23 mouse cellular contexts compared by ENCODE assay signal in the genomic region with DNA sequence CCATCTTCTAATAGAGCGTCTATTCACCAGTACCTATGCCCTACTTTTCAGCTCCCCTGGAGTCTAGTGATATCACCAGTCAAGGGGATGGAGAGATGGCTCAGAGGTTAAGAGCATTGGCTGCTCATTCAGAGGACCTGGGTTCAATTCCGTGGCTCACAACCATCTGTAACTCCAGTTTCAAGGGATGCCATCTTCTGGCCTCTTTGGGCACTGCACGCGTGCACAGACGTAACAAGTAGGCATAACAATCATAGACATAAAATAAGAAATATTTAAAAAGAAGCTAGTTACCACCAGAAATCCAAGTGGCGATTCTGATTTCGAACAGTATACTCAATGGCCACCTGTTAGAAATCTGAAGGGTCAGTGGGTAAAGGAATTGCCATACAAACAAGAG. TPM values are rescaled to one million over a fixed set of nuclear protein-coding genes. Genes with fewer than 3 reads are reported as not detected.
DNase-seq lines count a peak whose midpoint lies in the region; ATAC-seq and TF ChIP-seq lines count a peak whose summit lies in the region.
"Had no signal": no experiment of that assay in that cellular context is flagged by ENCODE, and none has a peak within 500 bp of the region (broad histone marks: within the 10 kb centered on the region; RNA-seq: fewer than 3 reads in every experiment).

No protein-coding gene starts in this region.

- TF ChIP-seq POLR2A in thymus, adult 2 months (IDR thresholded peaks at IDR 0.05; ENCODE audit: control insufficient read depth, extremely low read depth, insufficient read depth, low read length, poor library complexity): no peak

- ATAC-seq in megakaryocyte progenitor cell, adult 5-6 weeks (replicated peaks; ENCODE audit: poor library complexity): no peak
- no peak for ATAC-seq in forebrain, embryonic 14.5 days
- ATAC-seq: forebrain, embryonic 15.5 days; inflammation-experienced regulatory T-cells, adult 6 months had no signal

- peak; percentile 49 for TF ChIP-seq CTCF in layer of hippocampus, adult 2 months (conservative IDR thresholded peaks at IDR 0.05)
- TF ChIP-seq CTCF in thymus, adult 2 months (IDR thresholded peaks at IDR 0.05; ENCODE audit: borderline replicate concordance, control insufficient read depth, extremely low read depth, insufficient read depth, low read length, poor library complexity): no peak

- H3K4me3 ChIP-seq in layer of hippocampus, adult 2 months: no peak overlapping the region
- H3K4me3 ChIP-seq in thymus, adult 2 months (ENCODE audit: control insufficient read depth, insufficient read depth, low read length): no peak overlapping the region
- no peak overlapping the region for H3K4me3 ChIP-seq in forebrain, embryonic 14.5 days (ENCODE audit: low read depth, low read length)
- H3K4me3 ChIP-seq: embryonic facial prominence, embryonic 12.5 days; erythroblast, embryonic 14.5 days; forebrain, embryonic 15.5 days; heart, embryonic 10.5 days; hindbrain, embryonic 12.5 days; left cerebral cortex, adult 2 months; liver, embryonic 13.5 days; midbrain, embryonic 10.5 days; stomach, embryonic 15.5 days had no signal

- no peaks in the 10 kb centered on the region for H3K36me3 ChIP-seq in thymus, adult 2 months (ENCODE audit: control insufficient read depth, insufficient read depth, low read length)
- no peaks in the 10 kb centered on the region for H3K36me3 ChIP-seq in forebrain, embryonic 14.5 days (ENCODE audit: control insufficient read depth, insufficient read depth, low read length)
- H3K36me3 ChIP-seq: embryonic facial prominence, embryonic 12.5 days; forebrain, embryonic 15.5 days; heart, embryonic 10.5 days; hindbrain, embryonic 12.5 days; liver, embryonic 13.5 days; midbrain, embryonic 10.5 days; stomach, embryonic 15.5 days had no signal

- no peak overlapping the region for H3K27ac ChIP-seq in layer of hippocampus, adult 2 months
- H3K27ac ChIP-seq in thymus, adult 2 months (ENCODE audit: control insufficient read depth, insufficient read depth, low read length): no peak overlapping the region
- H3K27ac ChIP-seq in forebrain, embryonic 14.5 days (ENCODE audit: low read depth, low read length): no peak overlapping the region
- H3K27ac ChIP-seq: embryonic facial prominence, embryonic 12.5 days; forebrain, embryonic 15.5 days; heart, embryonic 10.5 days; hindbrain, embryonic 12.5 days; left cerebral cortex, adult 2 months; liver, embryonic 13.5 days; midbrain, embryonic 10.5 days; stomach, embryonic 15.5 days had no signal

- WGBS in thymus, adult 2 months: over 99% methylated on average over 7 of the region's 7 CpGs
- WGBS in forebrain, embryonic 14.5 days: 94% methylated on average over 7 of the region's 7 CpGs

- no peak overlapping the region for H3K9ac ChIP-seq in forebrain, embryonic 14.5 days (ENCODE audit: low read length)
- H3K9ac ChIP-seq: embryonic facial prominence, embryonic 12.5 days; forebrain, embryonic 15.5 days; hindbrain, embryonic 12.5 days; liver, embryonic 13.5 days; stomach, embryonic 15.5 days had no signal

- peaks cover 7% of the 10 kb centered on the region for H3K4me1 ChIP-seq in thymus, adult 2 months (replicated peaks; ENCODE audit: control insufficient read depth, insufficient read depth, low read length)
- no peaks in the 10 kb centered on the region for H3K4me1 ChIP-seq in forebrain, embryonic 14.5 days (ENCODE audit: control insufficient read depth, insufficient read depth, low read length)
- H3K4me1 ChIP-seq: embryonic facial prominence, embryonic 12.5 days; forebrain, embryonic 15.5 days; heart, embryonic 10.5 days; hindbrain, embryonic 12.5 days; liver, embryonic 13.5 days; midbrain, embryonic 10.5 days; stomach, embryonic 15.5 days had no signal

- H3K27me3 ChIP-seq in thymus, adult 2 months (ENCODE audit: control insufficient read depth, insufficient read depth, low read length): no peaks in the 10 kb centered on the region
- H3K27me3 ChIP-seq in forebrain, embryonic 14.5 days (replicated peaks; ENCODE audit: control insufficient read depth, insufficient read depth, low read length): no peaks in the 10 kb centered on the region
- H3K27me3 ChIP-seq: embryonic facial prominence, embryonic 12.5 days; forebrain, embryonic 15.5 days; hindbrain, embryonic 12.5 days; liver, embryonic 13.5 days; stomach, embryonic 15.5 days had no signal

- no peak for DNase-seq in layer of hippocampus, adult 2 months (ENCODE audit: low spot score in 2 of 2)
- no peak for DNase-seq in layer of hippocampus, adult 9-11 months
- DNase-seq in thymus, postnatal 14 days: peak; percentile 21
- DNase-seq in thymus, adult 2 months: no peak
- DNase-seq in R1 (ENCODE audit: low read depth, low spot score): peak; percentile 44
- no peak for DNase-seq in forebrain, embryonic 14.5 days (ENCODE audit: low spot score)
- DNase-seq: cerebellum, adult 8-10 months; kidney, adult 2 months; kidney, postnatal 14 days; left cerebral cortex, postnatal 4 days; liver, embryonic 13.5 days; right cerebral cortex, postnatal 14 days; thymus, adult 18-20 months had no signal

- H3K4me2 ChIP-seq in forebrain, embryonic 14.5 days (ENCODE audit: low read length): no peak overlapping the region
- H3K4me2 ChIP-seq: embryonic facial prominence, embryonic 12.5 days; forebrain, embryonic 15.5 days; hindbrain, embryonic 12.5 days; liver, embryonic 13.5 days; stomach, embryonic 15.5 days had no signal

- no peaks in the 10 kb centered on the region for H3K9me3 ChIP-seq in forebrain, embryonic 14.5 days (replicated peaks; ENCODE audit: control insufficient read depth, low read length)
- H3K9me3 ChIP-seq: embryonic facial prominence, embryonic 12.5 days; forebrain, embryonic 15.5 days; heart, embryonic 10.5 days; hindbrain, embryonic 12.5 days; liver, embryonic 13.5 days; midbrain, embryonic 10.5 days; stomach, embryonic 15.5 days had no signal

RNA-seq across cellular contexts. Expression of gene Soat1, which starts 13.4 kb away (rescaled TPM):
- 10 to 100 TPM; 49.3 to 55.9 TPM for total RNA-seq in layer of hippocampus, adult 2 months (2021)
- polyA plus RNA-seq in thymus, adult 2 months (2012; rRNA removed): 103 and 119 TPM in 2 replicates
- total RNA-seq in megakaryocyte progenitor cell, adult 5-6 weeks (2015): 99.4 and 117 TPM in 2 replicates
- total RNA-seq in megakaryocyte progenitor cell, adult 5-6 weeks (2017): 139 and 140 TPM in 2 replicates
- polyA plus RNA-seq in forebrain, embryonic 14.5 days (2014; fragmentation: Nextera tagmentation; extraction: Ambion mirVana): 11.9 and 12.6 TPM in 2 replicates

RNA-seq across cellular contexts. Expression of gene Gm10031, which starts 36.3 kb away (rescaled TPM):
- total RNA-seq in layer of hippocampus, adult 2 months (2021): 10 to 100 TPM; 40.4 to 44.5 TPM
- 33.7 and 36.5 TPM in 2 replicates for polyA plus RNA-seq in thymus, adult 2 months (2012; rRNA removed)
- 5.3 and 6.3 TPM in 2 replicates for total RNA-seq in megakaryocyte progenitor cell, adult 5-6 weeks (2015)
- 11.9 and 17.3 TPM in 2 replicates for total RNA-seq in megakaryocyte progenitor cell, adult 5-6 weeks (2017)
- polyA plus RNA-seq in forebrain, embryonic 14.5 days (2014; fragmentation: Nextera tagmentation; extraction: Ambion mirVana): 0.67 and 1.0 TPM in 2 replicates

Comparison
In these comparisons a context has a peak if more than half of its experiments do, and no peak if none do; other contexts are left out.
1. DNase-seq: peak in thymus, postnatal 14 days (single experiment) and R1 (single experiment); none in layer of hippocampus, adult 2 months (0 of 2), layer of hippocampus, adult 9-11 months (single experiment), thymus, adult 2 months (single experiment) and forebrain, embryonic 14.5 days (single experiment).